Mouse (Mus musculus): Measurements from ENCODE around the gene Atad3a.

DNA sequence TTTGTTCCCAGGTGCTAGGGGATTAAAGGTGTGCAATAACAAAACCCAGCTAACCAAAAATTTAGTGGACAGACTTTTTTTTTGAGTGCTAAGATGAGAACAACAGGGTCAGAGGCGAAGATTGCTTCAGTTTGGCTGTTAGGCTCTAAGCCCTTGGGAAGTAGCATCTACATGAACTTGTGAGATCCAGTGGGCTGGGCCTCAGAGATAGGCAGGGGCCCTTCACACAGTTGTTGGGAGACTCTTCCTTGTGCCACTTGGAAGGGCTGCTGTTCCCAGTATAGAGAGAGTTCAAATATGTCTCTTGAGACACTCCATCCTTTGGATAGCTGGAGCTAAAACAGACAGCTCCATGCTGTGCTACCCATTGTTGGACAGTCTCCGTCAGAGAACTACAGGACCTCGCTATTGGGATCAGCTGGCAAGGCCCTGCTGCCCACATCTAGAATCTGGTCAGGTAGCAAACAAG is 29.2 kb upstream of the Atad3a start, which contains the start of gene Ankrd65:
- TF ChIP-seq CTCF (IDR thresholded peaks at IDR 0.05; ENCODE audit: insufficient read depth, low read length) (no peak), POLR2A (IDR thresholded peaks at IDR 0.05; ENCODE audit: borderline replicate concordance, extremely low read depth, low read depth, low read length) (no peak)
